Mouse (Mus musculus) adrenal gland, postnatal 14 days (tissue): Measurements from ENCODE around the gene Tmem177. TPM values are rescaled to one million over a fixed set of nuclear protein-coding genes. Genes with fewer than 3 reads are reported as not detected.
A peak's percentile ranks its signal among the peaks of the same experiment; 100 is the strongest.

ENCODE experiments used
- DNase-seq: peaks from one replicate; pipeline ENCODE4 v3.0.0; 2021; ENCODE audit warnings: mixed read lengths
- long read RNA-seq, 2 experiments: library from polyadenylated mRNA; stranded (forward); transcript quantifications; one replicate each; pipeline ENCODE4 v2.0.0; 2021
- total RNA-seq: library from RNA; stranded (reverse); gene quantifications from 2 replicates; pipeline ENCODE4 v1.2.3, GENCODE M21; 2021

Tmem177 gene
- total RNA-seq = 8.4 and 10.1 TPM in 2 replicates
- long read RNA-seq, experiment 1, transcript Tmem177-201 (2 exons, 3,341 nt) = major isoform, 21 of 29 reads
- long read RNA-seq, experiment 1, partial matches to known transcripts = 0 of 29 reads
- long read RNA-seq, experiment 1, other reads (novel, unspliced or antisense) = 8 of 29 reads
- long read RNA-seq, experiment 2, transcript Tmem177-201 (2 exons, 3,341 nt) = major isoform, 9 of 14 reads
- long read RNA-seq, experiment 2, partial matches to known transcripts = 0 of 14 reads
- long read RNA-seq, experiment 2, other reads (novel, unspliced or antisense) = 5 of 14 reads

- peak; percentile 98 for DNase-seq
Measured at GRCm38 (mm10) chr1:119912953-119913814, at the start of gene Tmem177. Tmem177 (minus strand) TSS chr1:119913208.

- DNase-seq = no peak
Measured at GRCm38 (mm10) chr1:119959920-119960319, 46.9 kb upstream of the Tmem177 start.

DNA sequence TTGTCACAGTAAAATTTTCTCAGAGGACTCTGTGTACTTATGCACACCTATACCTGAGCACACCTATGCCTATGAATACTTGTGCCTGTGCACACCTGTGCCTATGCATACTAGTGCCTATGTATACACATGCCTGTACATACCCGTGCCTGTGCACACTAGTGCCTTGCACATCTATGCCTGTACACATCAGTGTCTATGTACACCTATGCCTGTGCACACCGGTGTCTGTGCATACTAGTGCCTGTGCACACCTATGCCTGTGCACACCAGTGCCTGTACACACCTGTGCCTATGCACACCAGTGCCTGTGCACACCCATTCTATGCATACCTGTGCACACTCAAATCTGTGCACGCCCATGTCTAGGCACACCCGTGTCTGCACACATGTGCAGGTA lies 46.5 kb upstream of the Tmem177 start:
- DNase-seq = no peak

DNA sequence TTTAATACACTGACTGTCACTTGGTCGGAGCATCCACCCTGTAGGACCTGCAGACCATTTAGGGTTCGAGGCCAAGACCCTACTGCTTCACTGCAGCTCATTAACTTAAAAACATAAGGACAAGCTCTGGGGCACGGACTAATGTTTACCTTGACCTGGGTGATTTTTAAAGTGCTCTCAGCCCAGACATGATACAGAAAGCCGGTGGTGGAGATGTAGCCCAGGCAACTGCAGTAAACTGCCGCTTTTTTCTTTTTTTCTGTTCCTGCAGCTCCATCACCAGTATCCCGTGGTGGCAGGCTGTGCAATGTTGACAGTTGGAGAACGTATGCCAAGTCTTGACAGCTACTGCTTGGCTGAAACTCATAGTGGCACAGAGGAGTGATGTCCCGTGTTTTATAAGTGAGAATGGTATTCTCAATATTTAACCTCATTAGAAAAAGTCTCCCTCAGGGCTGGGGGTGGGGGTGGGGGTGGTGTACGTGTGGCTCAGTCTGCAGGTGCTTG lies 44.8 kb upstream of the Tmem177 start:
- no peak for DNase-seq

GRCm38 (mm10) chr1:119954680-119955079 lies 41.7 kb upstream of the Tmem177 start:
- no peak for DNase-seq

GRCm38 (mm10) chr1:119953456-119953855 lies 40.4 kb upstream of the Tmem177 start:
- DNase-seq = no peak

DNA sequence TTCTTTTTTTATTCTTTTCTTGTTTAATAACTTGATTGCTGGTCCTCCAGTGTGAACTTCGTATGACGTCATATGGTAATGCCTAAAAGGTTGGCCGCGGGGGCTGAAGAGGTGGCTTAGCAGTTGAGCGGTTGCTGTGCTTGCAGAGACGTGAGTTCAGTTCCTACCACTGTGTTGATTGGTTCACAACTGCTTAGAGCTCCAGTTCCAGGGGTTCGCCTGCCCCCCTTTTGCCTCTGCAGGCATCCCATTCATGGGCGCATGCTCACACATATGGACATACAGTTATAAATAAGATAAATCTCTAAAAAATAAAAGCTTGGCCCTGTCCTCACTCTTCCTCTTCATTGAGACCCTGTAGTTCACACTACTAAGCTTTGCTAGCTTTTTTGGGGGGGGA lies 37.1 kb upstream of the Tmem177 start:
- DNase-seq = no peak

GRCm38 (mm10) chr1:119936861-119937260 lies 23.9 kb upstream of the Tmem177 start:
- DNase-seq = no peak

DNA sequence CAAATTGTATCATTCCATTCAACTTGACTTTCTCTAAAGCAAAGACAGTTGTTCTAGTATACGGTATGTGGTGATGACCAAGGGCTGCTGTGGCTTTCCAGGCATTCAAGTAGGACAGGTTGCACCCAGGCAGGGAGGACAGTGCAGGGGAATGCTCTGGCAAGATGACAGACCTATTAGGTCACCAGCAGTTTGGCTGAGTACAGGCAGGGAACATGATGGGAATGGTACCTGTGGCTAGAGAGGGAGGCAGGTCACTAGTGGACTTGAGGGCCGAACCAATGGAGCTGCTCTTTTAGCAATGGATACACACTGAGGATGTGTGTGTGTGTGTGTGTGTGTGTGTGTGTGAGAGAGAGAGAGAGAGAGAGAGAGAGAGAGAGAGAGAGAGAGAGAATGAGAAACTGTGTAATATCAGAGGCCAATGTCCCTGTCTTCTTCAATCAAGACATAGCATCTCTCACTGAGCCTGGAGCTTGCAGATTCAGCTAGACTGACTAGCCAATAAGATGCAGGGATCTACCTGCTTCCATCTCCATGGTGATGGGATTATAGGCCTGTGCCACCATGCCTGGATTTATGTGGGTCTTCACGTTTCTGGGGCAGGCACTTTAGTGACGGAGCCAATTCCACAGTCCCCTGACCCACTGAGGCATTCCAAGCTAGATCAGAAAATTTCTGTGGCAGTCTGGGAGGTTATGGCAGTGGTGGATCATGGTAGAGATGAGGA lies 18.6 kb upstream of the Tmem177 start:
- DNase-seq = no peak

GRCm38 (mm10) chr1:119929715-119930114 lies 16.7 kb upstream of the Tmem177 start:
- DNase-seq = peak; percentile 20

DNA sequence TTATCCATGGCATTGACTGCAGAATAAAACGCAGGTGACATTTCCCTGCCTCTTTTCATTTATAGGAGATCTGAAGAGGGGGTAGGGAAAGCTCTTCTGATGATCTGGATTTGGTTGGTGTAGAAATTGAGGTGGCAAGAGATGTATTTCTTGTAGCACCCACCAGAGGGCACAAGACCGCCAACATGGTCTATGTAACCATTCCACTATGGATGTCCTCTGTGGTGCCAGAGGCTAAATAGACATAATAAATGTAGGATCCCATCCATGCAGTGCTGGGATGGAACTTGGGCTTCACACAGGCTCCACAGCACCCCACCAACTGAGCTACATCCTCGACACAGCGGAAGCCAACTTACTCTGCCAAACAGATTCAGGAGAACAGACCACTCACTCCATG lies 6.3 kb upstream of the Tmem177 start:
- DNase-seq = peak; percentile 43

DNA sequence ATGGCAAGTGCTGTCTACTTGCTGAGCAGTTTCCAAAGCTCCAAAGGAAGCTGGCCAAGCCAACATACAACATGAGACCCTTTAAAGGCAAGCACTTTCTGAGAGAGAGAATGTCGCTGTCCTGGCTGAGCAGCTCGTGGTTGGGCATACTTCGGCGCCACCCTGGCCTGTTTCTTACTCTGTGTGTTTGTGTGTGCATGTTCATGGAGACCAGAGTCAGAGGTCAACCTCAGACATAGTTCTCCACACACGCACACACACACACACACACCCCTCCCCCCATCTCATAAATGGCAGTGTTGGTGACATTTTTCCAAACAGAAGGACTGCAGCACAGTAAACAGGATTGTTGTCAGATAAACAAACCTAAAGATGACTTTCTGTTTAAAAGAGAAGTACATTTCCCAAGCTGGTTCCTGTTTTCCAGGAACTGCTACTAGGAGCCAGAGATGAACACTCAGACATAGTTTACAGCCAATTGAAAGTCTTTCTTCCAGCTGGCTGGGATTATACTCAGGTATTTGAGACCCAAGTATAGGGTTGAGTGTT lies 3.9 kb upstream of the Tmem177 start:
- no peak for DNase-seq

DNA sequence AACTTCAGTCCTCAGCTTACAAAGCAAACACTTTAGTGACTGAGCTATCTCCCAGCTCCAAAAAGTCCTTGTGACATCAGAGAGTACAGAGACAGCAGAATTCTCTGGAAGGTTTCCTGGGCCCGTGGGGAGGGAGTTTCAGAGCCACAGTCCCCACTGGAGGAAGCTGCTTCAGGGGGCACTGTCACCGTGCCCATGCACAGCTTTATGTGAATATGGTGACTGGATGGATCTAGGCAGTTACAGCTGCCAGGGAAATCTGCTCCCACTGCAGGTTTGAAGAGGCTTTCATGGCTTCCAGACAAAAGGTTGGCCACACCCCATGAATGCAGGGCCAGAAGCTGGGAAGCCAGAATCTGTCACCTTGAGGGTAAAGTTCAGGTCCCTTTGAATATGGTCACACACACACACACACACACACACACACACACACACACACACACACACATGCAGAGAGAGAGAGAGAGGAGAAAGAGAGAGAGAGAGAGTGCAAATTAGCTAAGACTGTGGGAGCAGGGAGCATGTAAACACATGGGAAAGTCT lies 5.7 kb downstream of the Tmem177 start:
- no peak for DNase-seq

DNA sequence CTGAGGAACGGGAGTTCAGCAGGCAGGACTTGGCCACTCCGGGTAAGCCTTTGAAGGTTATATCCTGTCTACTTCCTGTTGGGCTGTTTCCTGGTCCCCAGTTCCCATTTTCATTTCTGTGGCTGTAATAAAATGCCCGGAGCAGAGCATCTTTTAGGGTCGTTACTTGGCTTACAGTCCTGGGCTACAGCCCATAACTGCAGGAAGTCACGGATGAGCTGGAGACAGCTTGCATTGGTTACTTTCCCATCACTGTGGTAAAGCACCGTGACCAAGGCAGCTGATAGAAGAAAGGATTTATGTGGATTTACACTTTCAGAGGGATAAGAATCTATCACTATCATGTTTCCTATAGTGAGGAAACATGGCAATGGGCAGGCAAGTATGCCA lies 9.8 kb downstream of the Tmem177 start:
- no peak for DNase-seq

DNA sequence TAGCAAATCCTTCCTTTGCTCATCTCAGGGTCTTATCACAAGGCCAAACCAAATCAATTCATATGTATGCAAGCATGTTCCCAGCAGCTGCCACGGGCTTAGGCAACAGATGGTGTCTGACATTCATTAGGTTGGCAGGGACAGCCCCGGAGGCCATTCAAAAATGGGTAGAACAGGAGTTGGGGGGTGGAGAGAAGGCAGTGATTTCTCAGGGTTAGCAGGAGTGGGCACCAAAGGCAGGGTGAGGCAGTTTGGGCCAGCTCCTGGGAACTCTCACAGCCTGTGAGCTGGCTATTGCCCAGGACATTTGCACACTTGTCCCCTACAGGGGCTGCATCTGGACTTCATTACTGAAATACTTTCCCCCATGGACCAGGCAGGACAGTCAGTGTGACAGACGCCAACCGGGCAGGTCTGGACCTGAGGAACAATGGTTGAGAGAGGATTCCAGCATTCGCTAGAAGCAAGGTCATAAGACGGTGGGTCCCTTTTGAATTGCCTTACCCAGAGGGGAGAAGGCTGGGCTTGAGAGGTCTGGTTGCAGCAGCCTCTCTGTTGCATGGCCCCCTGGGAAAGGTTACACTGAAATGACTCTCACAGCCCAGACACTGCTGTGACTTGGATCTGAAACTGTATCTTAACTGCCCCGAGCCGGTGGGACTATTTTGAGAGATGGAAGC lies 10.3 kb downstream of the Tmem177 start:
- DNase-seq = peak; percentile 24

DNA sequence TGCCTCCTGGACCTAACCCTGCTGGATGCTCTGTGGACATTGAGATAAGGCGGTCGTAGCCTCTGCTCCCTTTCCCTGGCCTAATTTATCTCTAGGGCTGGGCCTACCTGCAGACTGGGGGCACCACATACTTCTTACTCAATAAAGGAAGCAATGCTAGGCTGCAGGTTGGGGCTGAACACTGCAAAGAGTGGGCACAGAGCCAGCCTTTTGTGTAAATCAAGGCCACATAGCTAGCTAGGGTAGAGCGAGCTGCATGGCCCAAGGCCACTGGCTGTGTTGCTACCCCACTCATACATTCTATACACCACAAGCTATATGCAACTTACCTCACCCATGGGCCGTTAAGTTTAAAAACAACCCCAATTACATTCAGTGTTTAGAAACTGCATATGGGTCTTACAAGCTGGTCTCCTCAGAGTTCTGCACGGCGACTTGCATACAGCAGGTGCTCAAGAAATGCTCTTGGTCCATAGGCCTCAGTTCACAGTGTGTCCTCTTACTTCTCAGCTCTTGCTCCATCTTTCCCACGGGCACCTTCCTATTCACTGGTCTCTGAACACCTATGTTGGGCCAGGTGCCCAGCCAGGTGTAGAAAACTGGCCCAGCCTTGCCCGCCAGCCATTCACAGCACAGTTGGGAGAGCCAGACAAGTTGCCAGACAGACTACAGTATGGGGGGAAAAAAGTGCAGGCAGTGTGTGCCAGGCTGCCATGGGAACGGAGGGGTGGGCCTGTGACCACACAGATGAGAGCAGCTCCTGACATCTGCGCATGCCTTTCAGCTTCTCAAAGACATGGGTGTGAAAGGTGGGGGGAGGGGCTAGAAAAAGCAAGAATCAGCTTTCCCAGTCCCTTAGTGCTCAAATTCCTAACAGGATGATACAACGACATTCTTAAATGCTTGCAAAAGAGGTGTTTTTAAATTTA lies 13.5 kb downstream of the Tmem177 start:
- DNase-seq = peak; percentile 29

DNA sequence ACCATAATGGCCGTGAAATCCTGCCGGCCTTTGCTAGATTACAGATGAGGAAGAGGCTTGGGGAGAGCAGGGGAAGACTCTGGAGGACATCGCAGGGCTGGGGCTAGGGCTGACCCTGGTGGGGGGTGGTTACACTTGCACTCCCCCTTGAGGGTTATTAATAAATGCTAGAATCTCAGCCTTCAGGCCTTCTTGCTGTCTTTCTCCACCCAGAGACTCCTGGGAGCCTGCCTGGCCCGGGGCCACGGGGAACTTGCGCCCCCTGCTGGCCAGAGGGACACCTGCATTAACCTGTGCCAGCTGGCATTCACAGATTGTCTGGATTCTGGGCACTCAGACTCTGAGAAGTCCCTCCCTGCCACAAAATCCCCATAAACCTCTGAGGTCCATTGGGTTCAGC lies 18.1 kb downstream of the Tmem177 start:
- DNase-seq = peak; percentile 86

DNA sequence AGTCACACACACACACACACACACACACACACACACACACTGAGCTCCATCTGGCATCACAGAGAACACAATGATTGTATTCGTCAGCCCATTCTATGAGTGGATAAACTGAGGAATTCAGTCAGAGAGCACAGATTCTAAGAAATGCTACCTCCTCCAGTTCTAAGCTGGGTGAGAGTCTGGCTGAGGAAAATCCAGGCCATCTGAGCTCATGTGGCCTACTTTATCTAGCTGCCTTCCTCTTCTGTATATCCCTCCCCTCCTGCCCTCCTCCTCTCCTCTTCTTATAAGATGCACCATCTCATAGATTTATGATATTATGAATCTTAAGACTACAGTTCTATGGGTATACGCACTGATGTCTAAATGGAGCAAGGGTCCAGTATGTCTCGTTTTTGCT lies 19.4 kb downstream of the Tmem177 start:
- no peak for DNase-seq

DNA sequence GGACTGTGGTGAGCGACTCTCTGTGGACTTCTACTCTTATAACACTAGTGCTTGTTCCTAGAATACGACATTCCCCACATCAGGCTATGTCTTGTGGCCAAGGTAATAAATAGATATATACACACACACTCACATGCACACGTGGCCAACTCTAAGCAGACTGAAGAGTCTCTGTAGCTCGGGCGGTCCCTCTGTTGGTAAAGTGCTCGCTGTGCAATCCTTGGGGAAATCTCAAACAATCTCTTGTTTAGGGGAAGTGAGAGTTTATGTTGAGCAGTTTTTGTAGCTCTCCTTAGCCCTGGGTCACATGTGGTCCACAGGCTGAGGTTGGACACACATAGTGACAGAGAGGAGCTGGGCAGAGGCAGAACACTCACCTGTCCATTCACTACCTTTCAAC lies 20.1 kb downstream of the Tmem177 start:
- DNase-seq = no peak

DNA sequence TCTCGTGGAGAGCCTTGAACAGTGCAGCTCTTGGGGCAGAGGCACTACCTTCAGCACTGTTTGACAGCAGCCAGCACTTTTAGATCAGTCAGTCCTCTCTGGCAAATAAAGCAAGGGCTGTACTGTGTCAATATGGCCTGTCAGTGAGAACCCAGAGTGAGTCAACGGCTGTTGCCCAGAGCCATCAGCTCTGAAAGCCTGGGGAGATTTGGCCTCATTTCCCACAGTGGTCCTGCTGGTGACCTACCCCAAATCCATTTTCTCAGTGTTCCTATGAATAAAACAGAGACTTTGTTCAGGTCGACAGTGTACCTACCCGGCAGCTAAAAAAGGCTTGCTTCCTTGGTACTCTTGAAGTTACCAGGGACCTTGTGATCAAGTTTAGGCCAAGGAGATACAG lies 21.1 kb downstream of the Tmem177 start:
- DNase-seq = no peak
